Mouse (Mus musculus) spleen, adult 2 months (tissue): ENCODE measurements at regions not wholly inside any gene's neighbourhood (a gene's known extent, or its start where the extent isn't known, plus 50 kb on each side); places are given as distances from the start of the nearest gene placed in this dataset.

Experiments used
- CTCF ChIP-seq: fragments of 200-500 bp; IDR thresholded peaks from 2 replicates; pipeline ENCODE4 v1.5.1; 2011; ENCODE audit warnings: mild to moderate bottlenecking, inconsistent platforms; ENCODE audit not compliant: insufficient read depth, insufficient read length, insufficient replicate concordance; ENCODE audit errors: extremely low read depth
- POLR2A ChIP-seq: fragments of 200-500 bp; IDR thresholded peaks from 2 replicates; pipeline ENCODE4 v1.6.1; 2011; ENCODE audit warnings: low read depth, low read length, inconsistent platforms

DNA sequence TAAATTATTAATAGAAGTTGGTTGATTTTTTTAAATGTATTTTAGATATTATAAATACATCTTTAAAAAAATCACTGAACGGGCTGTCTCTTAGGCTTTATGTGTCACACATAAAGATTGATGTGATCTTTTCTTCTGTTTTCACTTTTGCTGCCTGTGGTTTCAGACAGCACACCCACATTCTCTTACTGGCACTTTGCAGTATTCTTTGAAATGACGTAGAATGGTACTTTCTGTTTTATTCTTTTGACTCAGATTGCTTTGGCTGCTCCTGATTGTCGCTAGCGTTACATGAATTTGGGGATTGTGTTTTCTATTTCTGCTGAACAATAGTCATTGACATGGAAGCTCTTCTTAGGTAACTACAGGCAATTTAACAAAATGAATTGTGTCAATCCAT lies 415.4 kb upstream of the Rag2 start:
- TF ChIP-seq CTCF (no peak), POLR2A (no peak)
